Comparison of ENCODE assay signal across 16 mouse cellular contexts in genomic region chr13:76823083-76823482, GRCm38 (mm10).
"Had no signal": no experiment of that assay in that cellular context is flagged by ENCODE, and none has a peak within 500 bp of the region (broad histone marks: within the 10 kb centered on the region; RNA-seq: fewer than 3 reads in every experiment).

No protein-coding gene starts in this region.

- H3K27me3 ChIP-seq: liver, embryonic 12.5 days; neural tube, embryonic 13.5 days; neural tube, embryonic 15.5 days; stomach, embryonic 15.5 days had no signal

- H3K36me3 ChIP-seq: liver, embryonic 12.5 days; midbrain, embryonic 13.5 days; neural tube, embryonic 13.5 days; neural tube, embryonic 15.5 days; stomach, embryonic 15.5 days had no signal

- H3K4me3 ChIP-seq: liver, embryonic 12.5 days; midbrain, embryonic 13.5 days; myocyte; neural tube, embryonic 13.5 days; neural tube, embryonic 15.5 days; stomach, embryonic 15.5 days had no signal

- H3K27ac ChIP-seq: liver, embryonic 12.5 days; liver, embryonic 14.5 days; midbrain, embryonic 13.5 days; neural tube, embryonic 13.5 days; neural tube, embryonic 15.5 days; stomach, embryonic 15.5 days; stomach, postnatal 0 days had no signal

- ATAC-seq: liver, embryonic 12.5 days; midbrain, embryonic 13.5 days had no signal

- DNase-seq: lung, adult 18-20 months; lung, embryonic 14.5 days; lung, postnatal 10 days; lung, postnatal 4 days; right cerebral cortex, postnatal 14 days; thymus, adult 2 months; thymus, postnatal 25 days; thymus, postnatal 4 days had no signal

- H3K9ac ChIP-seq: liver, embryonic 12.5 days; liver, embryonic 14.5 days; lung, embryonic 14.5 days; midbrain, embryonic 13.5 days; neural tube, embryonic 13.5 days; neural tube, embryonic 15.5 days; stomach, embryonic 15.5 days had no signal

- H3K4me1 ChIP-seq: liver, embryonic 12.5 days; neural tube, embryonic 13.5 days; neural tube, embryonic 15.5 days; stomach, embryonic 15.5 days had no signal

- H3K4me2 ChIP-seq: liver, embryonic 12.5 days; lung, embryonic 14.5 days; midbrain, embryonic 13.5 days; neural tube, embryonic 13.5 days; neural tube, embryonic 15.5 days; stomach, embryonic 15.5 days had no signal

- H3K9me3 ChIP-seq: liver, embryonic 12.5 days; midbrain, embryonic 13.5 days; neural tube, embryonic 13.5 days; neural tube, embryonic 15.5 days; stomach, embryonic 15.5 days had no signal
